Mouse (Mus musculus): ENCODE measurements at regions not wholly inside any gene's neighbourhood (a gene's known extent, or its start where the extent isn't known, plus 50 kb on each side); places are given as distances from the start of the nearest gene placed in this dataset.

DNA sequence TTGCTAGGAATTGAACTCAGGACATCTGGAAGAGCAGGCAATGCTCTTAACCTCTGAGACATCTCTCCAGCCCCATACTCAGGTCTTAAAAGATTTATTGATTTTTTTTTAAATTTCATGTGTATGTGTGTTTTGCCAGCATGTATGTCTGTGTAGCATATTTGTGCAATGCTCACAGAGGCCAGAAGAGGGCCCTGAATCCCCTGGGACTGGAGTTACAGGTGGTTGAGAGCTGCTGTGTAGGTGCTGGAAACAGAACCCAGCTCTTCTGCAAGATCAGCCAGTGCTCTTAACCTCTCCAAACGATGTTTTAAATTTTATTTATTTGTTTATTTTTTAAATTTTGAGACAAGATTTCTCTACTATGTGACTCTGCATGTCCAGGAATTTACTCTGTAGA, 78.9 kb downstream of the Qrsl1 start:
- H3K4me3 ChIP-seq (ENCODE audit: insufficient read depth in 1 of 2, low read depth in 1 of 2, low read length in 2 of 2, poor library complexity in 1 of 2, severe bottlenecking in 1 of 2) = no peak overlapping the region
- H3K9ac ChIP-seq (ENCODE audit: insufficient read depth, low read depth, low read length, poor library complexity, severe bottlenecking) = no peak overlapping the region
- TF ChIP-seq MAFK (IDR thresholded peaks at IDR 0.05; ENCODE audit: insufficient read depth, low read depth, low read length) (no peak), ZC3H11A (IDR thresholded peaks at IDR 0.05; ENCODE audit: borderline replicate concordance, low read depth, low read length) (no peak), ZNF384 (IDR thresholded peaks at IDR 0.05; ENCODE audit: low read depth, low read length) (no peak), CHD2 (IDR thresholded peaks at IDR 0.05; ENCODE audit: low read depth, low read length) (no peak), HCFC1 (IDR thresholded peaks at IDR 0.05; ENCODE audit: borderline replicate concordance, insufficient read depth, low read length) (no peak)
- DNase-seq (ENCODE audit: low read depth, low spot score) = no peak
- H3K27ac ChIP-seq (ENCODE audit: insufficient read depth, low read depth, low read length, poor library complexity, severe bottlenecking) = no peak overlapping the region
- no peaks in the 10 kb centered on the region for H3K9me3 ChIP-seq (ENCODE audit: control insufficient read depth, insufficient read depth, low read depth, low read length)
- in situ Hi-C loops (cut with MboI; ENCODE audit: low sequenced_read_pairs in 2 of 2, unreplicated experiment in 2 of 2) = no loop called here
- no peaks in the 10 kb centered on the region for H3K4me1 ChIP-seq (ENCODE audit: control insufficient read depth in 2 of 2, insufficient read depth in 2 of 2, low read length in 2 of 2, poor library complexity in 1 of 2)
- no peaks in the 10 kb centered on the region for H3K36me3 ChIP-seq (ENCODE audit: control insufficient read depth, insufficient read depth, low read length, poor library complexity, severe bottlenecking)

DNA sequence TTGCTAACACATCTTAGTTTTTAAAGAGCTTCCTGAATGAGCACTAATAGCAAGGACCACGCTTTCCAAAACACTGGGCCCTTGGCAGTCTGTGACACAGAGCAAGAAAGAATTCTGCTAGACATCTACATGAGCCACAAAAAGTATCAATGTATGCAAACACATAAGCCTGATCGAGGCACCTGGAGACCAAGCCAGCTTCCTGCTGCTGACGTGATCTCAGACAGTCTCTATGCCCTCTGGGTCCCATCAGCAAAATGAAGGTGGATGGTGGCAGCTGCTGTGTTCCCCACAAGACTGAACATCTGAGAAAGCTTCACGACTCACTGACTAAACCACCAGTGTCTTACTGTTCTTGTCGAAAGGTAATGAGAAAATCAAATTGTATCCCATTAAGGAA, 77.5 kb downstream of the Qrsl1 start:
- Histone ChIP-seq H3K4me3 (ENCODE audit: insufficient read depth in 1 of 2, low read depth in 1 of 2, low read length in 2 of 2, poor library complexity in 1 of 2, severe bottlenecking in 1 of 2) (no peak overlapping the region), H3K9ac (ENCODE audit: insufficient read depth, low read depth, low read length, poor library complexity, severe bottlenecking) (no peak overlapping the region), H3K9me3 (ENCODE audit: control insufficient read depth, insufficient read depth, low read depth, low read length) (no peaks in the 10 kb centered on the region), H3K27ac (ENCODE audit: insufficient read depth, low read depth, low read length, poor library complexity, severe bottlenecking) (no peak overlapping the region), H3K4me1 (ENCODE audit: control insufficient read depth in 2 of 2, insufficient read depth in 2 of 2, low read length in 2 of 2, poor library complexity in 1 of 2) (no peaks in the 10 kb centered on the region), H3K36me3 (ENCODE audit: control insufficient read depth, insufficient read depth, low read length, poor library complexity, severe bottlenecking) (no peaks in the 10 kb centered on the region)
- no peak for TF ChIP-seq MAFK (IDR thresholded peaks at IDR 0.05; ENCODE audit: insufficient read depth, low read depth, low read length)
- no peak for TF ChIP-seq ZNF384 (IDR thresholded peaks at IDR 0.05; ENCODE audit: low read depth, low read length)
- DNase-seq (ENCODE audit: low read depth, low spot score) = no peak
- in situ Hi-C loops (cut with MboI; ENCODE audit: low sequenced_read_pairs in 2 of 2, unreplicated experiment in 2 of 2) = no loop called here

All from ES-E14 (cell line).